ENCODE assay signal across 22 mouse cellular contexts in genomic region chr10:111193536-111193935, GRCm38 (mm10).
"Had no signal": no experiment of that assay in that cellular context is flagged by ENCODE, and none has a peak within 500 bp of the region (broad histone marks: within the 10 kb centered on the region; RNA-seq: fewer than 3 reads in every experiment).

No protein-coding gene starts in this region.

- H3K27ac ChIP-seq: heart, embryonic 10.5 days; hindbrain, embryonic 10.5 days; hindbrain, embryonic 12.5 days; hindbrain, embryonic 14.5 days; intestine, embryonic 15.5 days; limb, embryonic 13.5 days; limb, embryonic 15.5 days; liver, embryonic 12.5 days had no signal

- H3K4me2 ChIP-seq: heart, embryonic 12.5 days; hindbrain, embryonic 12.5 days; hindbrain, embryonic 14.5 days; intestine, embryonic 15.5 days; limb, embryonic 13.5 days; limb, embryonic 15.5 days; liver, embryonic 12.5 days had no signal

- H3K27me3 ChIP-seq: heart, embryonic 12.5 days; hindbrain, embryonic 12.5 days; intestine, embryonic 15.5 days; limb, embryonic 13.5 days; limb, embryonic 15.5 days; liver, embryonic 12.5 days had no signal

- DNase-seq: forebrain, postnatal 0 days; gastrocnemius, postnatal 14 days; heart, adult 18-20 months; heart, postnatal 10 days; heart, postnatal 4 days; kidney, adult 11 months; kidney, adult 2 months; kidney, postnatal 36 days; layer of hippocampus, adult 9-11 months; layer of hippocampus, postnatal 36 days; left cerebral cortex, postnatal 4 days had no signal

- H3K4me1 ChIP-seq: hindbrain, embryonic 10.5 days; intestine, embryonic 15.5 days; limb, embryonic 15.5 days had no signal

- H3K9ac ChIP-seq: forebrain, postnatal 0 days; heart, embryonic 12.5 days; hindbrain, embryonic 12.5 days; hindbrain, embryonic 14.5 days; intestine, embryonic 15.5 days; limb, embryonic 13.5 days; limb, embryonic 15.5 days; liver, embryonic 12.5 days had no signal

- H3K4me3 ChIP-seq: heart, embryonic 10.5 days; heart, embryonic 12.5 days; hindbrain, embryonic 10.5 days; hindbrain, embryonic 12.5 days; intestine, embryonic 15.5 days; limb, embryonic 13.5 days; limb, embryonic 15.5 days; liver, embryonic 12.5 days had no signal

- ATAC-seq: forebrain, postnatal 0 days; hindbrain, embryonic 16.5 days; inflammation-experienced regulatory T-cells, adult 6 months; intestine, embryonic 15.5 days; liver, embryonic 12.5 days had no signal

- H3K9me3 ChIP-seq: heart, embryonic 10.5 days; heart, embryonic 12.5 days; hindbrain, embryonic 10.5 days; hindbrain, embryonic 12.5 days; intestine, embryonic 15.5 days; limb, embryonic 13.5 days; limb, embryonic 15.5 days; liver, embryonic 12.5 days had no signal

- H3K36me3 ChIP-seq: hindbrain, embryonic 12.5 days; intestine, embryonic 15.5 days had no signal
